Mouse (Mus musculus) liver, adult (tissue): ENCODE data around the gene Lhcgr.

Source experiments
- GATA4 ChIP-seq: IDR thresholded peaks from 2 replicates; pipeline ENCODE4 v1.6.1; 2014; ENCODE audit warnings: mild to moderate bottlenecking, low read length; ENCODE audit not compliant: insufficient replicate concordance

The Lhcgr gene

GRCm38 (mm10) chr17:88758003-88758437 is 33.8 kb downstream of the Lhcgr start:
- no peak for TF ChIP-seq GATA4

GRCm38 (mm10) chr17:88755776-88756175 is 36.0 kb downstream of the Lhcgr start:
- no peak for TF ChIP-seq GATA4

GRCm38 (mm10) chr17:88753472-88753857 is 38.3 kb downstream of the Lhcgr start:
- no peak for TF ChIP-seq GATA4

GRCm38 (mm10) chr17:88752827-88753471 is 38.8 kb downstream of the Lhcgr start:
- TF ChIP-seq GATA4: no peak

- TF ChIP-seq GATA4: no peak
Measured at GRCm38 (mm10) chr17:88749646-88750045, 42.1 kb downstream of the Lhcgr start.

DNA sequence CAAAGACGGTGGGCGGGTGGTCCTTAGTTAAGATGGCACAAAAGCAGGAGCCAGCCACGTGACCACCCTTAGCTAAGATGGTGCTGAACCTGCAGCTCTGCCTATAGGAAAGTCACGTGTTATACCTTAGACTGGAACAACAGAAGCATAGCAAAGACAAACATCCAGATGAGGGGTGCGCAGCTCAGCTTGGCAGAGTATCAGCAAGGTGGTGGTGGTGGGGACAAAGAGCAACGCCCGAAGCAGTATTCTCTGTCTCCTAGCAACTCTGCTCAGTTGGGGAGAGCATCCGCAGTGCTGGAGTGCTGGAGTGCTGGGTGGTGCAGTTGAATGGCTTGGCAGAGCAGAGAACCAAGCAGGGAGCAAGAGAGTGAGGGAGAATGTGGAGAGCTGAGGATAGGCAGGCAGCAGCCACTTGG is 85.5 kb downstream of the Lhcgr start:
- TF ChIP-seq GATA4: no peak

DNA sequence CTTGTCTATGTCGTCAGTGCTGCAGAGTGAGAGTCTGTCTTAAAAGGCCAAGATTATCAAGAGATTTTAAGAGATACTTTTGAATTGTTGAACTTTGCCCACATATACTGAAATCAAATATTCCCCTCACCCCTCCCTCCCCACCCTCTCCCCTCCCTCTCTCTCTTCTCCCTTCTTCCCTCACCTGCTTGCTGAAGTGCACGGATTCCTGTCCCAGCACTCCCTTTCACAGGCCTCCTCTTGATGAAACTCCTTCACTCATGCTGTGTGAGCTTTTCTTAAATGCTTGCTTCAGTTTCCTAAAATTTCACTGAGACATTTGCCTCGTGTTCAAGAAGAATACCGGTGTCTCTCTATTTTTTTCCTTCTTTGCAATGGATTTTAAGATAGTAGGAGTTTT is 88.7 kb downstream of the Lhcgr start:
- TF ChIP-seq GATA4: no peak

DNA sequence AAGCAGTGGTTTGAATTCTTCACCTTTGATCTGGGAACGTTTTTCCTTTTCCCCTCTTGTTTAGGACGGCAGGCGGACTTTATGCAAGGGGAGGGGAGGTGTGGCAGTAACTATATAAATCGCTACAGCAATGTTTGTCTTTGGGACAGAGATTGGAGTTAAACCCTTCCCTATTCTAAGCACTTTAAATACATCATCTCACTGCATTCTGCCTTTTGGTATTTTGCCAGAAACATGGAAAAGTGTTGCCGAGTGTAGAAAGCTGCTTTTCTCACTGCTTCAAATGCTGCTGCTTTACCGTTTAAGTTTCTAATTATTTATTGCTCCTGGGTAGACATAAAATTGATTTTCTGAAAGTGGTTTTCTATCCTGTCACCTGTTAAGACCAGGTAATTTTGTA is 89.4 kb downstream of the Lhcgr start:
- no peak for TF ChIP-seq GATA4

DNA sequence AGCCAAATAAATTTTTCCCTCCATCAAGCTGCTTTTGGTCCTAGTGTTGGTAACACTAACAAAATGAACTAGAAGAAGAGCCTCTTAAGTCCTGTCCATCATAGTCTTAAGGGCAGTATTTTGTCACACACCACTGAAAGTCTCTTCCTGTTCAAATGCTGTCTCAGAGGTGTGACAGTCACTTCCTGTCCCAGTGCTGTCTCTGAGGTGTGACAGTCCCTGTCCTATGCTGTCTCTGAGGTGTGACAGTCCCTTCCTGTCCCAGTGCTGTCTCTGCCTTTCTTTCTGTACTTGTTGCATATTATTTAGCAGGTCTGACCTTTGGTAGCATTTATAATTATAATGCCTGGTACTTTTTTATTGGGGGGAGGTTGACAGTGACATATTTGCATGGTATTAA is 90.9 kb downstream of the Lhcgr start:
- TF ChIP-seq GATA4: no peak

- no peak for TF ChIP-seq GATA4
Measured at GRCm38 (mm10) chr17:88696656-88697333, 95.0 kb downstream of the Lhcgr start.

DNA sequence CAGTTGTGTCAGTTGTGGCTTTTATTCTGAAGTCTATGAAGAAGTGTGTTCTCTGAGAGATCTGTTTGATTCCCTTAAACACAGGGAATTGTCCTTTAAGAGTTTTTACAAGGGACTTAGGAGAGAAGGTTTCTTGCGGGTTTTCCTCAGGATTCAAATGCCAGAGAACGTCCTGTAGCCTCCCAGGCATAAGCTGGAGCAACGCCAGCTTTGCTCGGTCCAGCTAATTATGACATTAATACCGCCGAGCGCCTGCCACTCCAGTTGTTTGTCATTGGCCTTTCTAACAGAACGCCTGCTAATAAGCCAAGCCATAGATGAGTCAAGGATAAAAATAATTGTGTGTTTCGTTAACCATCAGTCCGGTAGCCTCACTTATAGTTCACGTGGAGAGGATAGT is 103.6 kb downstream of the Lhcgr start:
- no peak for TF ChIP-seq GATA4

DNA sequence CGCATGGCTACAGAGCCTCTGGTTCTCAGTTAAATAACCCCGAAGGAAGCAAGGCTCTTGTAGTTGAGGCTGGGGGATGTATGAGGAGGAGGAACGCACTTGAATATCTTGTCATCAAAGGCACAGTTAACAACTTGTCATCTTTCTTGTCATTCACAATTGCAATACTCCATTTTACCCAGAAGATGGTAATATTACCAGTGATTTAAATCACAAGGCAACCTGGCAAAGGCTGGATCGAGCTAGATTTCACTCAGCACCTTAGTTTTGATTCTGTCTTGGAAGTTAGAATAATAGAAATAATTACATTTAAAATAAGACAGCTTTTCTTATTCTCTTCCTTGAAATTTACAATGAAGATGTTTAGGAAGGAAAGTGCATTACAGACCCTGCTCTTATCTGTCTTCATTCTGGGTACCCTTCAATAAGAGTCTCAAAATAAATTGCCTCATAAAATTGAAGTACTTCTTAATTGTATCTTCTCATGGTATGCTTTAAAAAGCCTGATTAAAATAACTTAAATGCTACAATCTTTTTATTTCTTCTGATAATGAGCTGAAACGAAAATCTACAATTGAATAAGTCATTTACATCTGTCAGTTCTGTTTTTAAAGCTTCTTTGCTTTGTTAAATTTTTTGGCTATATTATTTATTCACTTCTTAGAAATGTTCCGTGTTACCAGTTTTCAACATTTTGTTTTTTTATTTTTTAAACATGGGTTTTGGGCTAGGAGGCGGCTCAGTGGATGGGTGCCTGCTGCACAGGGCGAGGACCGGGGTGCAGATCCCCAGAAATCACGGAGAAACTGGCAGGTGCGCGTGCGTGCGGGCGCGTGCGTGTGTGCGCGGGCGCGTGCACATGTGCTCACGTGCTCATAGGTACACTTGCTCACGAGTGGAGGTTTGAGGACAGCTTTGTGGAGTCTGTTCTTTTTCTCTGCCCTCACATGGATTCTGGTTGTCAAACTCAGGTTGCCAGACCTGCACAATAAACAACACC is 116.2 kb downstream of the Lhcgr start:
- TF ChIP-seq GATA4: no peak

- no peak for TF ChIP-seq GATA4
Measured at GRCm38 (mm10) chr17:88670800-88671199, 121.0 kb downstream of the Lhcgr start.

- TF ChIP-seq GATA4: no peak
Measured at GRCm38 (mm10) chr17:88669921-88670320, 121.9 kb downstream of the Lhcgr start.

DNA sequence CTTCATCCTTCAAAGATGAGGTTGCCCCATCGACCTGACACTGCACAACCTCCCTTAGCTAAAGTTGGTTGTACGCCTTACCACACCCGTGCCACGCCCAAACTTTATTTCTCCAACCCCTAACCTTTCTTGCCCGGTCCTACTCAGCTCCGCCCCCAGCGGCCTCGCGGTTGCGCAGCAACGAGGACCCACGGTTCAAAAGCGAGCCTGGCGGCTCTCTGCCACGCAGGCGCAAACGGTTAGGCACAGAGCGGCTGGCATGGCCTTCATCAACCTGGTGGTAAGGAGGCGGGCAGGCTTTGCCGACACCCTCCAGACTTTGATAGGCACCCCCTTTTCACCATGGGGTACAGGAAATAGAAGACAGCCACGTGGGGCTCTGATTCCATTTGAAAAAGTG is 123.3 kb downstream of the Lhcgr start, which contains the start of gene Gtf2a1l:
Gene Gtf2a1l (plus strand): TSS at position 209 of the 400 bp plus-strand sequence.
- no peak for TF ChIP-seq GATA4
